Mouse (Mus musculus) spleen, adult 18-20 months (tissue): Measurements from ENCODE around the gene Psmc2.

Experiments used
- DNase-seq, 2 experiments: peaks; one replicate each; pipeline ENCODE4 v3.0.0; 2022; ENCODE audit warnings: mixed read lengths in 2 of 2

Psmc2 gene

DNA sequence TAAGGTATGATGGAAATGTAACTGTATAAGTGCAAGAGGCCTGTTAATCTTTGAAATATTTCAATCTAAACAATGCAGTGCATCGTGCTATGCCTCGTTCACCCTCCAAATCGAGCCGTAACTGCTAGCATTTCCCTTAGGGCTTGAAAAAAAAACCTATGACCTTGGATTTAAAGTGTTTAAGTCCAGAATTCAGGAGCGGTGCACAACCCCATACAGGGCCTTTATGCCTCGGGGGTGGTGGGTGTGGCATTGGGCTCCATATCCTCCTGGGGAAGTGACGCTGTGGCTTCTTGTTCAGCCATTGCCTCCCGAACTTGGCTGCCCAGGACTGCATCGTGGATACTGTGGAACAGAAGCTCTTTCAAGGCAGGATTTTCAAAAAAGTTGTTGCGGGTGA lies 25.8 kb downstream of the Psmc2 start:
- DNase-seq, result no peak

DNA sequence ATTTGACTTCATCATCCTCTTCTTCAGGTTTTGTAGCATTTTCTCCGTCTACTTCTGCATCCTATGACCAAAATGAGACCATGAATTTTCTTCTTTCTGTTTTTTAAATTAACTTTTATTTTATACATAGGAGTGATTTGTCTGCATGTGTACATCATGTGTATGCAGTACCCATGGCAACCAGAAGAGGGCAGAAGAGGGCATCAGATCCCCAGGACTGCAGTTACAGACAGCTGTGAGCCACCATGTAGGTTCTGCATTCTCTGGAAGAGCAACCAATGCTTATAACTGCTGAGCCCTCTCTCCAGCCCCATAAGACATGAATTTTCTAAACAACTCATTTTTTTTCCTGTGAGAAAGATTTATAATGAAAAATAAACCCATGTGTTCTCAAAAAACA lies 28.9 kb downstream of the Psmc2 start:
- peak in 1 of 2 experiments; percentile 20 for DNase-seq

DNA sequence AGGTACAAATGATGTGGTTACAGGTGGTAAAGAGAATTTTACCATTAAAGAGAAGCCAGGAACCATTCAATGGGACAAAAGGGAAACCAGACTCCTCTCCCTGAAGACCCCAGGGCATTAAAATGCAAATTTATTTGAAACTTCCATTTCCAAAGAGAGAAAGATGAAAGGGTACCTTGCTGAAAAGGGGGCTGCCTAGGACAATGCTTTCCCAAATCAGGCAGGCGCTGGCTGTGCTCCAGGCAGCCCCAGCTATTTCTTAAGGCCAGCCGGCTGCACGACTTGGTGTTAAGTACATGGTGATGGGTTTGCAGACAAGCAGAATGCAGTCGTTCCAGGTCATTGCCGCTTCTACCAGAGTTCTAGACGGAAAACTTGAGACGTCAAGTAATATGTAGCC lies 41.3 kb downstream of the Psmc2 start:
- DNase-seq, result no peak

DNA sequence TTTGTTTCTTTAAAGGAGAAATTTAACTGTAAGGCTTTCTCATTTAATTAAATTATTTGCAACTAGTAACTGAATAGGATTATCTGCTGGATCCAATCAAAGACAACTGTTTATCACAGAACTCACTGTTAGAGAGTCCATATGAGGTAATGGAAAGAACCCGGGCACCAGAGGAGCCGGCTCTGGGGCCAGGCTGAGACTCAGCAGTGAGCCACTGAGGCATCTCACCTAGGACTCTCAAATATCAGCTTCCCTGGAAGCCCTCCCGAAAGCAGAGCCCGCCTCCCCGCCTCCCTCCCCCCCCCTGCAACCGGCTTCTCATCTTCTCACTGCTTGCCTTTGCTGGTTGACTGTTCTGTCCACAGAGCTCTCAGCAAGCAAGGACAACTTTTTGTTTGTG lies 42.6 kb downstream of the Psmc2 start:
- DNase-seq, result no peak

DNA sequence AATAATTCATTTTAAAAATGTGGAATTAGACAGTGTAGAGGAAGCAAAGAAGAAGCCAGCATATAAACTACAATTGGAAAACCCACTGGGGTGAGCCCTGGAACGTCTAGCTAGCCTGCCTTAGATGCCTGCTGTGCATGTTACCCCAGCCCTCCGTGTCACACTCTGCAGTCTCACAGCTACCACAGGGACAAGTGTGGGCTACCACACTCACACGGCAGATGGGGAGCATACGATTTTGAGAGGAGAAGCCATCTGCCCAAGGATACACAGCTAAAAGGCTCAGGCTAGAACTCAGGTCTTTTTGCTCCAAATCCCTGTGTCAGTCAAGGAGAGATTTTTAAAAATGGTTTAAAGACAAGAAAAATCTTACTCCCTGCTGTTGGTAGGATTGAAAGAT lies 43.8 kb downstream of the Psmc2 start:
- DNase-seq, result no peak

DNA sequence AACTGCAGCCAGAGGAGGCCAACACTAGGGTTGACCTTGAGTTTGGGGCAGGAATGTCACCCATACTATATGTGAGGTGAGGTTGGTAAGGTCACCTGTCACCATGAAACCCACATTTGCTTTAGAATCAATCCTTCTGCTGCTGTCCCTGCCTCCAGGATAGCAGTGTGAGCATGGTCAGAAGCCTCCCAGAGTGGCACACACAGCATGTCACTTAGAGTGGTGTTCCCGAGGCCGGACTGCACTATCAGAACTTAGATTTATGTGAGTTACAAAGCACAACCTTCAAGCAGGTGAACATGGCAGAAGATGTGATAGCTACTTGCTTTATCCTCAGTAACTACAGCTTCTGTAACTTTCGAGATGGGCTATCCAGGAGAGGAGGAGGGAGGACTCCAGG lies 46.7 kb downstream of the Psmc2 start:
- no peak for DNase-seq

DNA sequence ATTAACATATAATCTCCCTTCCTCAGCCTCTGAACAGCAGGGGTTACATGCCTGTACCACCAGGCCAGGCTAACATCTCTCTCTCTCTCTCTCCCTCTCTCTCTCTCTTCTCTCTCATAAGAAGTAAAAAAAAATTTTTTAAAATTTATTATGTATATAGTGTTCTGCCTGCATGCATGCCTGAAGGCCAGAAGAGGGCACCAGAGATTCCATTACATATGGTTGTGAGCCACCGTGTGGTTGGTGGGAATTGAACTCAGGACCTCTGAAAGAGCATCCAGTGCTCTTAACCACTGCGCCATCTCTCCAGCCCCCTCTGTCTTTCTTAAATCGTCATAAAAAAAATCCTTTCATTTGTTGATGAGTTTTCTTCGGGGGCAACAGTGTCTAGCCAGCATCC lies 59.6 kb downstream of the Psmc2 start:
- DNase-seq, result no peak

DNA sequence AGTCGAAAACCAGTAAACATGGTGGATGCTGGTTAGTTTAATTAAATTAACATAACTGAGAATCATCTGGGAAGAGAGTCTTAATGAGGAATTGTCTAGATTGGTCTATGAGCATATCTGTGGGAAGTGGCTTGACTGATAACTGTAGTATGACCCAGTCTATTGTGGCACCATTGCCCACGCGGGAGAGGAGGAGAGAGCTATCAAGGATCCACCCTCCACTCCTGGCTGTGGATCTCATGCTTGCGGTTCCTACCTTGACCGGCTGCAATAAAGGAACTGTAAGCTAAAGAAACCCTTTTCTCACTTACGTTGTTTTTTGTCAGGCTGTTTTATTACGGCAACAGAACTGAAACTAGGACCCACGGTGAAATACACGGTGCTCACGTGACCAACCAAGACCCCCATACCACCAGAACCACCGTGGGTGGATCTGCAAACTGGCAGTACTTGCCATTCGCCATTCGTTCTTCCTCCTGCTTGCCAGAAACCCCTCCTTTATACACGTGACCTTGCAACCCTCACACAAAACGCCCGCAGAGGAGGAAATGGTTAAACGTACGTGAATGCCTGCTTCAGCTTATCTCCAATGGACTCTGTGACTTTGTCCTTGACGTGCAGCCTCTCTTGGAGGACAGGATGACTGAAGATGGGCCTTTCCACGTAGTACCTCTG lies 61.7 kb downstream of the Psmc2 start:
- DNase-seq, result no peak

DNA sequence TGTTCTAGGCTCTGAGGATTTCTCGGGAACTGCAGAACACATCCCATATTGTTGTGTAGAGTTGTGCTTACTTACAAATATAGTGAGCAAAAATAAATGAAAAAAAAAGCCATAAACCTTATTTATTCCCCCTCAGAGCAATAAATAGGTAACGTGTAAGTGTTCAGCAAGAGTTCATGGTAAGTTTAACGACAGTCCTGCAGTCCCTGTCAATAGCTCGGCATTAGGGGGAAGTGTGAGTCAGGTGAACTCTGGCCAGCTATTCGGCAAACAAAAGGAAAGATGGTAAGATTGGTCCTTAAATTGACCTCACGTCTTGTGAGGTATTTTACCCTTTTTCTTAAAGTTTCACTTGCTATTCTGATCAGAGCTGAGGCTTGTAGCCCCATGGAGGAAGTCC lies 62.4 kb downstream of the Psmc2 start:
- DNase-seq, result no peak

DNA sequence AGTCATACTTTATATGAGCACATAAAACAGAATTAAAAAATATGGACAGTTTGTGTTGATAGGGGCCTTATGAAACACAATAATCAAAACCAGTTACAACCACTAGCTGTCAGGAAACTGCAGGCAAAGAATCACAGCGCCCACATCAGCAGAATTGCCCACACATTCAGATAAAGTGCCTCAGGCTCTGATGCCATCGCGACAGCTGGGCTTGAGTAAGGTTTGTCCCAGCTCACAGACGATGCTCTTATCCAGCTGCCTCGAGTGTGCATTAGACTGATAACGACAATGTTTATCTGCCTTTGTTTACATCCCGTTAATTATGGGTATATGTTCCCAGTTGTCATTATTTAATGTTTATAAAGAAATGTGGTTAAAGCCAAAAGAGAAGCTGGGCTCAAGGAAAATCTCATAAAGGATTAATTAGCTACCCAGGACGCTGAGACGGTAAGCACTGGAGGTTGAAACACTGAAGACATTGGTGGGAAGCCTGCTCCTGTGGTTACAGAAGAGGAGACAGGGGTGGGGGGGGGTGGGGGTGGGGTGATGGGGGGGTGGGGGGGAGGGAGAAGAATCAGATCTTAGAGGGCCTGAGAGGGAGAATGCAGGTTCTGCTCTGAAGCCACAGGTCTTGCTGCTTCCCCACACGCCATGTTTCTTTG lies 66.7 kb downstream of the Psmc2 start:
- no peak for DNase-seq
